ENCODE assay signal across 1 mouse cellular context in genomic region chr11:87073866-87074440, GRCm38 (mm10).
TF ChIP-seq lines count a peak whose summit lies in the region.

Gene Gdpd1, minus strand, starts transcription at chr11:87074062.

TF ChIP-seq in CH12.LX, 34 proteins besides CTCF, POLR2A, EP300 and RAD21 (continued from another document):
- TF ChIP-seq MEF2A (IDR thresholded peaks at IDR 0.05; ENCODE audit: borderline replicate concordance, low read depth, low read length): peak; percentile 26; the same call in 1 of the 2 replicates
- no peak; the same call in 1 of the 2 replicates for TF ChIP-seq IRF4 (IDR thresholded peaks at IDR 0.05; ENCODE audit: low read depth, low read length)
- 0 out of 2 replicates have a peak, but pooled peaks have one; percentile 56 for TF ChIP-seq TBP (conservative IDR thresholded peaks at IDR 0.05; ENCODE audit: low read depth, low read length)
- TF ChIP-seq POLR2AphosphoS2 (IDR thresholded peaks at IDR 0.05; ENCODE audit: low read depth, low read length): peak; percentile 59; the same call in 1 of the 2 replicates
- no peak for TF ChIP-seq ZKSCAN1 (IDR thresholded peaks at IDR 0.05; ENCODE audit: borderline replicate concordance, low read depth, low read length)
- peak; percentile 75; the same call in 1 of the 2 replicates for TF ChIP-seq TCF12 (IDR thresholded peaks at IDR 0.05; ENCODE audit: low read depth, low read length)
- 0 out of 2 replicates have a peak, but pooled peaks have one; percentile 11 for TF ChIP-seq MYC (IDR thresholded peaks at IDR 0.05; ENCODE audit: low read depth, low read length)
- TF ChIP-seq ETS1 (conservative IDR thresholded peaks at IDR 0.05; ENCODE audit: low read depth, low read length): no peak; the same call in 1 of the 2 replicates
- no peak for TF ChIP-seq ZNF384 (IDR thresholded peaks at IDR 0.05; ENCODE audit: low read depth, low read length)
- no peak for TF ChIP-seq USF2 (conservative IDR thresholded peaks at IDR 0.05; ENCODE audit: low read depth, low read length)
- no peak for TF ChIP-seq USF1 (IDR thresholded peaks at IDR 0.05; ENCODE audit: low read depth, low read length)
- 0 out of 2 replicates have a peak, but pooled peaks have one; percentile 5 for TF ChIP-seq MXI1 (IDR thresholded peaks at IDR 0.05; ENCODE audit: low read depth, low read length)
- TF ChIP-seq JUN (IDR thresholded peaks at IDR 0.05; ENCODE audit: insufficient read depth, low read depth, low read length): peak; percentile 12; the same call in 1 of the 2 replicates
- TF ChIP-seq CHD1 (IDR thresholded peaks at IDR 0.05; ENCODE audit: low read depth, low read length): no peak
- TF ChIP-seq E2F4 (IDR thresholded peaks at IDR 0.05; ENCODE audit: insufficient replicate concordance, low read depth, low read length): no peak
- TF ChIP-seq PAX5 (IDR thresholded peaks at IDR 0.05; ENCODE audit: low read length): no peak
- TF ChIP-seq BHLHE40 (IDR thresholded peaks at IDR 0.05; ENCODE audit: low read depth, low read length): peak; percentile 18; the same call in 1 of the 2 replicates
- peak; percentile 91 for TF ChIP-seq MAX (IDR thresholded peaks at IDR 0.05; ENCODE audit: low read length)
- TF ChIP-seq UBTF (IDR thresholded peaks at IDR 0.05; ENCODE audit: low read depth, low read length): peak; percentile 85; the same call in 1 of the 2 replicates
- TF ChIP-seq HCFC1 (IDR thresholded peaks at IDR 0.05; ENCODE audit: low read depth, low read length): no peak
